Mouse (Mus musculus): ENCODE measurements at regions not wholly inside any gene's neighbourhood (a gene's known extent, or its start where the extent isn't known, plus 50 kb on each side); places are given as distances from the start of the nearest gene placed in this dataset.

DNA sequence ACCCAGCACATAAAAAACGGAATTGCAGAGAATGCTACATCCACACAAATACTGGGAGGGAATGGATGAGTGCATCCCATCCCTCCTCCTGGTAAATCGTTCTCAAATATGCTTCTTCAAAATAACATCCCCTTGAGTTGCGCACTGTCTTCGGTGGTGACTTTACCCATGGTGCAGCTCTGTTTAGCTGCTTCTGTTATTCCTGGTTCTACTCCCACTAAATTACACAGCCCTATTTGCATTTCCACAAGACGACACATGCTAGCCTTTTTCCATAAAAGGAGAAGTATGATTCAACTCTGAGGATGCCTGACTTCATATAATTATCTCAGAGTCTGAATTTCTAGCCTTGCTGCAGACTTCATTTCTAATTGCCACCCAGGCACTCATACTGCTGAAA is 65.5 kb upstream of the Ift57 start:
- TF ChIP-seq ZMIZ1 (IDR thresholded peaks at IDR 0.05; ENCODE audit: low read depth, low read length) (no peak), TAL1 (IDR thresholded peaks at IDR 0.05; ENCODE audit: low read length) (no peak), ZKSCAN1 (IDR thresholded peaks at IDR 0.05; ENCODE audit: low read depth, low read length) (no peak), GATA1 (IDR thresholded peaks at IDR 0.05; ENCODE audit: low read depth, low read length) (no peak), USF2 (IDR thresholded peaks at IDR 0.05; ENCODE audit: borderline replicate concordance in 1 of 2, insufficient read depth in 1 of 2, low read depth in 1 of 2, low read length in 2 of 2) (no peak), CHD1 (IDR thresholded peaks at IDR 0.05; ENCODE audit: low read depth, low read length) (no peak), HCFC1 (IDR thresholded peaks at IDR 0.05; ENCODE audit: low read depth, low read length) (no peak), JUND (IDR thresholded peaks at IDR 0.05; ENCODE audit: low read depth, low read length) (no peak), EP300 (IDR thresholded peaks at IDR 0.05; ENCODE audit: low read depth in 1 of 2, low read length in 2 of 2) (no peak), TBP (IDR thresholded peaks at IDR 0.05; ENCODE audit: low read depth, low read length) (no peak), POLR2AphosphoS2 (IDR thresholded peaks at IDR 0.05; ENCODE audit: low read length) (no peak), ETS1 (IDR thresholded peaks at IDR 0.05; ENCODE audit: low read depth, low read length) (no peak)
- H3K36me3 ChIP-seq (ENCODE audit: control insufficient read depth in 1 of 2, insufficient read depth in 2 of 2, low read length in 2 of 2) = no peaks in the 10 kb centered on the region
- H3K79me2 ChIP-seq (ENCODE audit: control insufficient read depth, insufficient read depth, low read length, poor library complexity) = no peaks in the 10 kb centered on the region
- DNase-seq (ENCODE audit: low read depth, low spot score) = no peak
- H3K27ac ChIP-seq (ENCODE audit: control insufficient read depth, low read depth, low read length) = no peak overlapping the region
- no peaks in the 10 kb centered on the region for H3K9me3 ChIP-seq (replicated peaks; ENCODE audit: insufficient read depth, low read length)
- peaks cover 2 to 3% of the 10 kb centered on the region in 2 experiments; a peak in 2 of 4 replicates for H3K27me3 ChIP-seq (ENCODE audit: control insufficient read depth in 1 of 2, insufficient read depth in 2 of 2, low read length in 2 of 2)
- H3K4me3 ChIP-seq (ENCODE audit: control insufficient read depth in 1 of 2, insufficient read depth in 1 of 2, low read depth in 2 of 2, low read length in 2 of 2) = no peak overlapping the region
- H3K4me1 ChIP-seq (ENCODE audit: control insufficient read depth in 1 of 2, insufficient read depth in 2 of 2, low read length in 2 of 2) = no peaks in the 10 kb centered on the region
- H3K9ac ChIP-seq (ENCODE audit: control insufficient read depth, low read depth, low read length, poor library complexity, severe bottlenecking) = no peak overlapping the region

GRCm38 (mm10) chr16:49635506-49635905 is 63.5 kb upstream of the Ift57 start:
- Histone ChIP-seq H3K27ac (ENCODE audit: control insufficient read depth, low read depth, low read length) (no peak overlapping the region), H3K9ac (ENCODE audit: control insufficient read depth, low read depth, low read length, poor library complexity, severe bottlenecking) (no peak overlapping the region), H3K79me2 (ENCODE audit: control insufficient read depth, insufficient read depth, low read length, poor library complexity) (no peaks in the 10 kb centered on the region), H3K36me3 (ENCODE audit: control insufficient read depth in 1 of 2, insufficient read depth in 2 of 2, low read length in 2 of 2) (no peaks in the 10 kb centered on the region), H3K4me1 (ENCODE audit: control insufficient read depth in 1 of 2, insufficient read depth in 2 of 2, low read length in 2 of 2) (no peaks in the 10 kb centered on the region), H3K4me3 (ENCODE audit: control insufficient read depth in 1 of 2, insufficient read depth in 1 of 2, low read depth in 2 of 2, low read length in 2 of 2) (no peak overlapping the region), H3K9me3 (replicated peaks; ENCODE audit: insufficient read depth, low read length) (no peaks in the 10 kb centered on the region), H3K27me3 (ENCODE audit: control insufficient read depth in 1 of 2, insufficient read depth in 2 of 2, low read length in 2 of 2) (peaks cover 0 to 3% of the 10 kb centered on the region in 2 experiments; a peak in 2 of 4 replicates)
- no peak for DNase-seq (ENCODE audit: low read depth, low spot score)
- TF ChIP-seq HCFC1 (IDR thresholded peaks at IDR 0.05; ENCODE audit: low read depth, low read length) (no peak), MAZ (IDR thresholded peaks at IDR 0.05; ENCODE audit: low read depth, low read length) (no peak), CHD1 (IDR thresholded peaks at IDR 0.05; ENCODE audit: low read depth, low read length) (no peak), RAD21 (IDR thresholded peaks at IDR 0.05; ENCODE audit: low read depth, low read length) (no peak), POLR2A (IDR thresholded peaks at IDR 0.05; ENCODE audit: control insufficient read depth in 1 of 2, insufficient read depth in 1 of 2, low read depth in 1 of 2, low read length in 2 of 2, poor library complexity in 1 of 2) (no peak), SMC3 (IDR thresholded peaks at IDR 0.05; ENCODE audit: low read depth, low read length) (no peak), USF2 (IDR thresholded peaks at IDR 0.05; ENCODE audit: borderline replicate concordance in 1 of 2, insufficient read depth in 1 of 2, low read depth in 1 of 2, low read length in 2 of 2) (no peak), USF1 (IDR thresholded peaks at IDR 0.05; ENCODE audit: low read depth, low read length) (no peak), KAT2A (conservative IDR thresholded peaks at IDR 0.05; ENCODE audit: low read depth, low read length) (no peak), NELFE (IDR thresholded peaks at IDR 0.05; ENCODE audit: low read depth, low read length) (no peak)

Measured in MEL (cell line).